Mouse (Mus musculus) subcutaneous adipose tissue, adult 2 months (tissue): ENCODE data around the gene Sag. TPM values are rescaled to one million over a fixed set of nuclear protein-coding genes. Genes with fewer than 3 reads are reported as not detected.

Experiments
- polyA plus RNA-seq: library from polyadenylated mRNA; depleted of rRNA; stranded (reverse); fragments of >200 nt; gene quantifications from 2 replicates; pipeline ENCODE4 v1.2.3, GENCODE M21; 2012; ENCODE audit warnings: low replicate concordance; rRNA removed

The Sag gene
- polyA plus RNA-seq = 0.34 and 1.3 TPM in 2 replicates

DNA sequence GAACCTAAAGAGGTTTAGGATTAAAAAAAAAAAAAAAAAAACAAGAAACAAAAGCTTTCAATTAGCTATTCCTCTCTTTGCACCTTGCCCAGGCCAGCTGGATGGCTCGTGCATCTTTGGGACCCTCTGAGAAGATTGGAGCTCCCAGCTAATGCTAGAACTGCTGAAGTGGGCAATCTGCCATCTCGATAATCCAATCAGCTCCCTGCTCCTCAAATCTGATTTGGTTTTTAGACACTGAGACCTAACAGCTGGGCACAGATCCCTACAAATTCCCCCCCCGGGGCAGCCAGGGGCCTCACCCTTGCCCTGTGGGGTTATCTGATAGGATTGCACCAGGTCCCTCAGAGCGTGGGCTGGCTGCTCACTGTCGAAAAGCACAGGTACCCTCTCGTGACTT lies at the start of gene Sag:
Gene Sag (plus strand): TSS at position 105 of the 400 bp plus-strand sequence.

DNA sequence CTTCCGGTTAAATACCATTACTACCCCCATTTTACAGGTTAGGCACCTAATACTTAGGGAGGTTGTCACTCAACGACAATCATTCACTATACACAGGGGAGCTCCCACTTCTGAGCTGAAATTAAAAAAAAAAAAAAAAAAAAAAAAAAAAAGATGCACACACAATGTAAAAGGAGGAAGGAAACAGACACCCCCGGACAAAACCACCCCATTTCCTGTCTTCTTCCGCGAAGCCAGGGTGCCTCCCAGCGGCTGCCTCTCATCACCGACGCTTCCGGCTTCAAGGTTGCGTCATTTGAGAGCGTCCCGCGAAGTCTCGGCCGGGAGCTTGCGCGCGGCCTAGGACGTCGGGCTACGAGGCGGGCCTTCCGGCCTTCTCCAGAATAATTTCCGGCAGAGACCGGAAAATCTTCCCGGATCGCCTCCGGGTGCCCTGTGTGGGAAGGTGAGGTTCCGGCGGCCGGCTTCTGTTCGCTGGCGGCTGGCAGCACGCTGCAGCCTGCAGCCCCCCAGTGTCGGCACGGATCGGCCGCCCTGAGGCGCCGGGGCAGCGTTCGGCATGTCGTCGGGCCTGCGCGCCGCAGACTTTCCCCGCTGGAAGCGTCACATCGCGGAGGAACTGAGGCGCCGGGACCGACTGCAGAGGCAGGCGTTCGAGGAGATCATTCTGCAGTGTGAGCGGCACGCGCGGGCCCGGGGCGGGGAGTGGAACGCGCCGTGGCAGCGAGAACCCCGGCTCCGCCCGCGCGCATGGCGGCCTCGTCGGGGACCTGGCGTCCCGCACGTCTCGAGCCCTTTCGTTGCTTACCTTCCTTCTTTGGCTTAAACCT lies 47.6 kb upstream of the Sag start, which contains the start of gene Atg16l1:
Gene Atg16l1 (plus strand): TSS at position 230 of the 830 bp plus-strand sequence.

DNA sequence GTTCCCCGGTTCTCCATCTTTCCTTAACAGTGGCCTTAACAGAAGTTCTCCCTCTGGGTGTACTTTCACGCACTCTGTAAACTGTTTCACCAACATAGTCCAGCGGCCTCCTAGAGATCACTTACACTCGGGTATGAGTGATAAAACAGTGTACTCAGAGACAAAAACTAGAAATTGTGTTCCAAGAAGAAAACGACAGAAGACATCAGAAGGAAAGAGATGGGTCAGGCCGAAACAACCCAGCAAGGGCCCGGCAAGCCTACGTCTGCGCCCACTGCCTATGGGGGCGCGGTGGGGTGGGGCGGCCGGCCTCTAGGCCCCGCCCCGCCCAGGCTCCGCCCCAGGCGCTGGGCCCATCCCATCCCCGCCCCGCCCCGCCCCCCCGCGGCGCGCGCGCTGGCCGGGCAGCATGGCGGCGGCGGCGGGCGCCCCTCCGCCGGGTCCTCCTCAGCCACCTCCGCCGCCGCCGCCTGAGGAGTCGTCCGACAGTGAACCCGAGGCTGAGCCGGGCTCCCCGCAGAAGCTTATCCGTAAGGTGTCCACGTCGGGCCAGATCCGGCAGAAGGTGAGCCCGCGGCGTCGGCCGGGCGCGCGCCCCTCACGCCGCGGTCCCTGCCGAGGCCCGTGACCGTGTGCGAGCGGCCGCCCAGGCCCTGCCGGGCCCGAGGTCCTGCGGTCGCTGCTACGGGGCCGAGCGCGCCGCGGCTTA lies 49.6 kb downstream of the Sag start, which contains the start of gene Dgkd:
Gene Dgkd (plus strand): TSS at position 396 of the 709 bp plus-strand sequence.

Other genes starting within 250 kb of the Sag start
- 0.93 and 8.6 TPM in 2 replicates for gene Ngef, start 229.8 kb upstream of the Sag start, polyA plus RNA-seq
- gene Inpp5d, start 183.4 kb upstream of the Sag start, polyA plus RNA-seq = 19.6 and 55.1 TPM in 2 replicates
- 35.6 and 36.6 TPM in 2 replicates for gene Atg16l1, start 47.8 kb upstream of the Sag start, polyA plus RNA-seq
- 53.1 and 74.8 TPM in 2 replicates for gene Dgkd, start 49.6 kb downstream of the Sag start, polyA plus RNA-seq
- 17.3 and 17.5 TPM in 2 replicates for gene Usp40, start 204.9 kb downstream of the Sag start, polyA plus RNA-seq